Mouse (Mus musculus) liver, adult 2 months (tissue): ENCODE results near the gene Ube4b.

Experiments used
- CTCF ChIP-seq: fragments of 200-500 bp; IDR thresholded peaks from 2 replicates; pipeline ENCODE4 v1.5.1; 2011; ENCODE audit warnings: low read depth, low read length, control low read depth
- POLR2A ChIP-seq: fragments of 200-500 bp; IDR thresholded peaks from 2 replicates; pipeline ENCODE4 v1.6.1; 2011; ENCODE audit warnings: low read length, control low read depth; ENCODE audit not compliant: insufficient read depth; ENCODE audit errors: extremely low read depth

- TF ChIP-seq CTCF (no peak), POLR2A (no peak)
Measured at GRCm38 (mm10) chr4:149414259-149414658, 12.3 kb downstream of the Ube4b start.
